Mouse (Mus musculus) spleen, adult 2 months (tissue): ENCODE measurements around the gene Kcnn3. TPM values are rescaled to one million over a fixed set of nuclear protein-coding genes. Genes with fewer than 3 reads are reported as not detected.

Source experiments
- DNase-seq, 2 experiments: peaks; one replicate each; pipeline versions ENCODE4 v3.0.0 to v3.0.0-alpha.2; 2012 to 2021; ENCODE audit warnings: low spot score in 2 of 2, low read depth in 1 of 2
- H3K27ac ChIP-seq: fragments of 200-500 bp; 2 replicates; pipeline ENCODE4 v1.5.1; 2012; ENCODE audit warnings: low read length, inconsistent platforms; ENCODE audit not compliant: insufficient read depth
- H3K27me3 ChIP-seq: fragments of 200-500 bp; 2 replicates; pipeline ENCODE4 v1.6.1; 2012; ENCODE audit warnings: mild to moderate bottlenecking, moderate library complexity, low read length, inconsistent platforms; ENCODE audit not compliant: control insufficient read depth, insufficient read depth
- H3K36me3 ChIP-seq: fragments of 200-500 bp; 2 replicates; pipeline ENCODE4 v1.6.1; 2012; ENCODE audit warnings: mild to moderate bottlenecking, low read length, inconsistent platforms; ENCODE audit not compliant: control insufficient read depth, insufficient read depth
- H3K4me1 ChIP-seq: fragments of 200-500 bp; 2 replicates; pipeline ENCODE4 v1.6.1; 2011; ENCODE audit warnings: inconsistent platforms; ENCODE audit not compliant: control insufficient read depth, insufficient read depth, insufficient read length
- H3K4me3 ChIP-seq: fragments of 200-500 bp; 2 replicates; pipeline ENCODE4 v1.5.1; 2011; ENCODE audit warnings: mild to moderate bottlenecking, inconsistent platforms; ENCODE audit not compliant: insufficient read depth, insufficient read length; ENCODE audit errors: extremely low read depth
- CTCF ChIP-seq: fragments of 200-500 bp; IDR thresholded peaks from 2 replicates; pipeline ENCODE4 v1.5.1; 2011; ENCODE audit warnings: mild to moderate bottlenecking, inconsistent platforms; ENCODE audit not compliant: insufficient read depth, insufficient read length, insufficient replicate concordance; ENCODE audit errors: extremely low read depth
- POLR2A ChIP-seq: fragments of 200-500 bp; IDR thresholded peaks from 2 replicates; pipeline ENCODE4 v1.6.1; 2011; ENCODE audit warnings: low read depth, low read length, inconsistent platforms
- WGBS: fragments of 180-500 bp; shearing (Covaris S2); methylation state at CpG from one replicate; pipeline ENCODE4 v1.1.7; 2018; 5-methylcytosine and 5-hydroxymethylcytosine counted together
- polyA plus RNA-seq: library from polyadenylated mRNA; depleted of rRNA; stranded (reverse); fragments of >200 nt; gene quantifications from 2 replicates; pipeline ENCODE4 v1.2.3, GENCODE M21; 2012

The Kcnn3 gene
- polyA plus RNA-seq, 1 experiment: 0.33 TPM

DNA sequence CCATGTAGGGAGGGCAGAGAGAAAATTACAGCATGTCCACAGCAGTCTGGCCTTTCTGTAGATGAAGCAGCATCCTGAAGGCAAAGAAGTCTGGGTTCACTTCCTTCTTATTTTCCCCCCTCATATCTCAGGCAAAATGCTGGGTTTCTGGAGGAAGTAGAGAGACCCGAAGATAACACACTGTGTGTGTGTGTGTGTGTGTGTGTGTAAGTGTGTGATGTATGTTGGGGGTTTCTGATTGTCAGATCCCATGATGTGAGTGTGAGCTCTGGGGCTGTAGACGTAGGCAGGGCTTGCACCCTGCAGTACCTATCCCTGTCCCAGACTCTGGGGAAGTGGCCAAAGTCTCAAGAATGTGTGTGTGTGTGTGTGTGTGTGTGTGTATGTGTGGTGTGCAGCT, 28.8 kb downstream of the Kcnn3 start:
- no peaks in the 10 kb centered on the region for H3K36me3 ChIP-seq
- no peak overlapping the region for H3K4me3 ChIP-seq
- DNase-seq: no peak
- no peak for TF ChIP-seq POLR2A
- TF ChIP-seq CTCF: no peak
- no peaks in the 10 kb centered on the region for H3K4me1 ChIP-seq
- H3K27ac ChIP-seq: no peak overlapping the region
- WGBS: 31% methylated on average over 2 of the region's 2 CpGs
- no peaks in the 10 kb centered on the region for H3K27me3 ChIP-seq

DNA sequence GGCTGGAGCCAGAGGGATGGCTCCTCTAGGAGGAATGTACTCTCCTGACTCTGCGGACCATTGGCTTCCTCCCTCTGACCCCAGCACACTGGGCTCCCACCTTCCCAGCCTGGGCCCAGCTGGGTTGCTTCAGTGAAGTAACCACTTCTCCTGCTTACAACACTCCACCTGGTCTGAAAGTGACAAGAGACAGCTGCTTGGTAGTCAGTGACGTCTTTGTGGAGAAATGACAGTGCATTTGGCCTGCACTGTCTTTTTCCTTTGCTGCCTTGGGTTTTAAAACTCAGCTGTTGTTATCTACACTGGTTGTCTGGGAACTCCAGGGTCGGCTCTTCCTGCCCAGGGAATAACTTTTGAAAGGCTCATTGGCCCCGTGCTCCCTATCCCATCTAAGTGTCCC, 29.5 kb downstream of the Kcnn3 start:
- DNase-seq: no peak
- Histone ChIP-seq H3K36me3 (no peaks in the 10 kb centered on the region), H3K27ac (no peak overlapping the region), H3K4me1 (no peaks in the 10 kb centered on the region), H3K4me3 (no peak overlapping the region), H3K27me3 (no peaks in the 10 kb centered on the region)
- WGBS: 73% methylated on average over 4 of the region's 4 CpGs
- TF ChIP-seq POLR2A (no peak), CTCF (no peak)

DNA sequence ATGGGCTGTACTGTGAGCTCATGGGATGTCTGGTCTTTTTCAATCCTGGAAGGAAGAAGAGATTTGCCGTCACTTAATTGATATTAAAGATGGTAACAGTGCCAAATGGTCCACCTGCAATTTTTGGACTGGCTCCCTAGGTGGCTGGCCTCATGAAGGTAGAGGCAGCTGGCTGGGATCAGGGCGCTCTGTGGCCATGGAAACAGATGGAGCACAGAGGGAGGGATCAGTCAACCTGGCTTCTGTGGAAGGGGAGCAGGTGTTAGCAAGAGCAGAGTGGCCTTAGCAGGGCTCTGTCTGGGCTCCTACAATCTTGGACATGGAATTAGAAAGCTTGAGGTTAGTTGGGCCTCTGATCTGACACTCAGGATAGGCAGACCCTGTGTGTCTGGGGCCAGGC, 31.9 kb downstream of the Kcnn3 start:
- Histone ChIP-seq H3K4me3 (no peak overlapping the region), H3K27me3 (no peaks in the 10 kb centered on the region), H3K36me3 (no peaks in the 10 kb centered on the region), H3K4me1 (no peaks in the 10 kb centered on the region), H3K27ac (no peak overlapping the region)
- WGBS: 96% methylated on average over 2 of the region's 2 CpGs
- DNase-seq: no peak
- no peak for TF ChIP-seq CTCF
- TF ChIP-seq POLR2A: no peak

DNA sequence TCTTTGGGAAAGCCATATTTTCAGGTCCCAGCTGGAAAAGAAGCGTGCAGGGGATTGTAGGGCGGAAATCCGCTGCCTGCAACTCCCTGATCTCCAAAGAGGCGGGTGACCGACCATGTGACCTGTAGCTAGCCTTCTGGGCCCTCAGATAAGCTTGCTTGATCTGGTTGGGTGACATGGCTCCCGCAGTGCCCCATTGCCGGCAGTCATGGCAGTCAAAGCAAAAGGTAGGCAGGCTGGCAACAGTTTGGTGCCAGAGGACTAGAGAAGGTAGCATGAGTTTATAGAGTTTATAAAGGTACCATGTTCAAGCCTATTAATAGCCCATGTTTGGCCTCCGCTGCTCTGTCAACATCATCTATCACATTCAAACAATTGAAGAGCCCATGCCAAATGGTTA, 33.5 kb downstream of the Kcnn3 start:
- Histone ChIP-seq H3K4me1 (no peaks in the 10 kb centered on the region), H3K36me3 (no peaks in the 10 kb centered on the region), H3K27me3 (no peaks in the 10 kb centered on the region), H3K27ac (no peak overlapping the region), H3K4me3 (no peak overlapping the region)
- no peak for TF ChIP-seq CTCF
- TF ChIP-seq POLR2A: no peak
- 92% methylated on average over 8 of the region's 8 CpGs for WGBS
- no peak for DNase-seq

DNA sequence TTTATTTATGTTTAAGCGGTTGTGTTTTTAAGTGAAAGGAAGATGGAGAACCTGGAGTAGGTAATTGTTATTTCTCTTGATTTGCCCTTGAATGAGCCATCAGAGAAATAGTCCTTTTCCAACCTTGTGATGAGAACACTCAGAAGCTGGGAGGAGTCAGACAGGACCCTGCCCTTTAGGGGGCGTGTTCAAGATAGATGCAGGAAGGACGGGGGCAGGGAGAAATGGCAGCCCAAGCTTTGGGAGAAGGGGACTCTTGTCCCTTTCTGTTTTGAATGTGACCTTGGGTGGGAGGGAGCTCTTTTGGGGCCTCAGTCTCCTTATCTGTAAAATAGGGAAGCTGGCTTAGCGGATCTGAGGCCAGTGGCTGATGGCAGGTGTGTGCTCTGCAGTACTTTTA, 34.0 kb downstream of the Kcnn3 start:
- TF ChIP-seq CTCF (no peak), POLR2A (no peak)

DNA sequence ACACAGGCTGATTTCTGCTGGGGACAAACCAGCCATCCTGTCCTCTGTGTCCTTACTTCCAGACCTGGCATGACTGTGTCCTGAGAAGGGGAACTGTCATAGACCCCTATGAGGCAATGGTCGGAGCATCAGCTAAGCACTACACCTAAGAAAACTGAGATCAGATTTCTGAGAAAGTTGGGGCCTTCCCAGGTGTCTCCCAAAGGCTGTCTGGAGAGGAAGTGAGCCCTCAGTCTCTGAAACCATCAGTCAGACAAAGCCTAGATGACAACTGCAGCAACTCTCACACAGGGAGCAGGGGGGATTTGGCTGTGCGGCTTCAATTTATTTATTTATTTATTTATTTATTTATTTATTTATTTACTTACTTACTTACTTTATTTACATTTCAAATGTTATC, 34.6 kb downstream of the Kcnn3 start:
- no peak for DNase-seq
- Histone ChIP-seq H3K27ac (no peak overlapping the region), H3K36me3 (no peaks in the 10 kb centered on the region), H3K4me1 (no peaks in the 10 kb centered on the region), H3K27me3 (no peaks in the 10 kb centered on the region), H3K4me3 (no peak overlapping the region)
- TF ChIP-seq CTCF (no peak), POLR2A (no peak)
- WGBS: 90% methylated on average over 2 of the region's 2 CpGs

More for the DNA sequence above, 34.0 kb downstream of the Kcnn3 start:
- Histone ChIP-seq H3K27me3 (no peaks in the 10 kb centered on the region), H3K27ac (no peak overlapping the region), H3K36me3 (no peaks in the 10 kb centered on the region), H3K4me1 (no peaks in the 10 kb centered on the region), H3K4me3 (no peak overlapping the region)
- 76% methylated on average over 4 of the region's 4 CpGs for WGBS
- no peak for DNase-seq

DNA sequence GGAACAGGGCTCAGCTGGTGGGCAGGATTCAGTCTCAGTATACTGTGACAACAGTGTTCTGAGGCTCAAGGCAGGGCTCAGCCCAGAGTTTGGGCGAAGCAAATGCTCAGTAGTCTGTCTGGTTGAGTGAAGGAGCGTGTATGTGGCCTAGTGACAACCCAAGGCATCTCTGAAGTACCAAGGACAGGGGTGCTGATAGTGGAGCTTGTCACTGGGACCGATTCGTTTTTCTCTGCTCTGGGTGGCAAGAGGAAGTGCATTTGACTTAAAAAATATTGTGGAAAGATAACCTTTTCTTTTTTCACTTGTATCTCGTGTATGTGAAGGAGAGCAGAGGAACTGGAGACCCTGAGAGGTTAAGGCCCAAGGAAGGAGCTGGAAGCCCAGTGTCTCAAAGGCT, 37.8 kb downstream of the Kcnn3 start:
- no peaks in the 10 kb centered on the region for H3K27me3 ChIP-seq
- WGBS: 52% methylated on average over 5 of the region's 5 CpGs
- no peak overlapping the region for H3K4me3 ChIP-seq
- no peak overlapping the region for H3K27ac ChIP-seq
- no peak for TF ChIP-seq POLR2A
- no peak for TF ChIP-seq CTCF
- no peaks in the 10 kb centered on the region for H3K4me1 ChIP-seq
- DNase-seq: no peak
- no peaks in the 10 kb centered on the region for H3K36me3 ChIP-seq
